Mouse (Mus musculus) small intestine, adult 2 months (tissue): ENCODE measurements at regions not wholly inside any gene's neighbourhood (a gene's known extent, or its start where the extent isn't known, plus 50 kb on each side); places are given as distances from the start of the nearest gene placed in this dataset.

Experiments
- CTCF ChIP-seq: fragments of 200-500 bp; IDR thresholded peaks from 2 replicates; pipeline ENCODE4 v1.5.1; 2012; ENCODE audit warnings: low read depth, mild to moderate bottlenecking, control low read depth, inconsistent platforms, low read length, moderate library complexity, mixed read lengths; ENCODE audit not compliant: insufficient replicate concordance, insufficient read length; ENCODE audit errors: extremely low read depth
- POLR2A ChIP-seq: fragments of 200-500 bp; IDR thresholded peaks from 2 replicates; pipeline ENCODE4 v1.6.1; 2012; ENCODE audit warnings: low read depth, mild to moderate bottlenecking, control low read depth, inconsistent platforms, low read length, moderate library complexity

DNA sequence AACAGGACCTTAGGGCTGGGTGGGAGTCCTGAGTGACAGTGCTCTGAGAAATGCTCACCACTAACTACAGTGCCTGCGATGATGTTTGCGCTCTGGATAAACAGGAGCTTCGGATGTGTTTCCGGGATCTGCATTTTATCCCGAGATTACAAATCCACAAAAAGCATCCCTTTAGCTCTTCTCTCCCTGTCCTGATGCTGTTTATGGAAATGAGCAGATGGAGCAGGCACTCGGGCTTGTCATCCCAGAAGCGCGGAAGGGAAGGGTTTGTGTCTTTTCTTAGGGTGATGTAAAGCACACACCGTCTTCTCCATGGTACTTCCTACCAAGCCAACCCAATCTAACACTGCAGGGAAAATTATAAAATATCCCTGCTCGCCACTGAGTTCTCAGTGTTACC, 126.9 kb upstream of the Noct start:
- no peak for TF ChIP-seq POLR2A
- TF ChIP-seq CTCF = no peak
